Mouse (Mus musculus): ENCODE data around the gene Fkbp4. TPM values are rescaled to one million over a fixed set of nuclear protein-coding genes. Genes with fewer than 3 reads are reported as not detected.

Gene Fkbp4
- polyA plus RNA-seq, 1 experiment from 2014 or later, result 451 TPM

DNA sequence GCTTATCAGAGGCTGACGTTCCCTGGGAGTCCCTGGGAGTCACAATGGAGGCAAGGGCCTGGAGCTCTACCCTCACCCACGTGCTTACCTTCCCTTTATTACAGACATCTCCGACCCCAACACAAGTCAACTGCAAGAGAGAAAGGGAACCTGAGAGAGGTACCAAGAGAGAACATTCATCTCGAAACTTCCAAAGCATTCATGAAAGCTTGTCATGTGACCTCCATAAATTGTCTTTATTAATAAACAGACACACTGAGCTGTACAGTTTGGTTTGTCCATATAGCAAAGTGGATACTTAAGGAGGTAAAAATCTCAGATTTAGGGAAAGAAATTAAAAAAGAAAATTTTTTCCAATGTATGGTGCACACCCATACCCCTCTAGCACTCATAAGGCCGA, 22.3 kb downstream of the Fkbp4 start:
- WGBS, result 88% methylated on average over 5 of the region's 5 CpGs

DNA sequence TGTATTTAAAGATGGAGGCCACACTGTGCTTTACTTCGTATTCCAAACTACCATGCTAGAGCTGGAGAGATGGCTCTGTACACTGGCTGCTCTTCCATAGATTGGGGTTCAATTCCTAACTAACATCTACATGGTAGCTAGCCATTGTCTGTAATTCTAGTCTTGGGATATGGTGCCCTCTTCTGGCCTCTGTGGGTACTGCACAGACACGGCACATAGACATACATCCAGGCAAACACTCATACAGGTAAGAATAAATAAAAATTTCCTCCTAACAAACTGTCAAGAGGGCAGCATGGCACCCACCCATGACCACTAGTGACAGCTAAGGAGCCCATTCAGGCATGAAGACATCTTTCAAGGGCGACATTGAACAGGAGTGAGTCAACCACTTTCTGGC, 27.4 kb downstream of the Fkbp4 start:
- no peaks in the 10 kb centered on the region for H3K9me3 ChIP-seq
- no peaks in the 10 kb centered on the region for H3K4me1 ChIP-seq
- 21% methylated on average over 3 of the region's 3 CpGs for WGBS
- no peak overlapping the region for H3K4me3 ChIP-seq
- H3K9ac ChIP-seq, result no peak overlapping the region
- H3K4me2 ChIP-seq (replicated peaks), result no peak overlapping the region
- no peak overlapping the region for H3K27ac ChIP-seq
- peaks cover 87% of the 10 kb centered on the region for H3K36me3 ChIP-seq
- peak; percentile 33; the same call in 1 of the 2 replicates for ATAC-seq (ENCODE audit: low FRiP score, low read depth)
- no peaks in the 10 kb centered on the region for H3K27me3 ChIP-seq

More for the DNA sequence above, 22.3 kb downstream of the Fkbp4 start:
- Histone ChIP-seq H3K36me3 (peaks cover 50% of the 10 kb centered on the region), H3K9me3 (no peaks in the 10 kb centered on the region), H3K4me3 (no peak overlapping the region), H3K4me1 (no peaks in the 10 kb centered on the region), H3K4me2 (replicated peaks) (no peak overlapping the region), H3K9ac (no peak overlapping the region), H3K27ac (no peak overlapping the region), H3K27me3 (no peaks in the 10 kb centered on the region)
- ATAC-seq (ENCODE audit: low FRiP score, low read depth), result no peak

DNA sequence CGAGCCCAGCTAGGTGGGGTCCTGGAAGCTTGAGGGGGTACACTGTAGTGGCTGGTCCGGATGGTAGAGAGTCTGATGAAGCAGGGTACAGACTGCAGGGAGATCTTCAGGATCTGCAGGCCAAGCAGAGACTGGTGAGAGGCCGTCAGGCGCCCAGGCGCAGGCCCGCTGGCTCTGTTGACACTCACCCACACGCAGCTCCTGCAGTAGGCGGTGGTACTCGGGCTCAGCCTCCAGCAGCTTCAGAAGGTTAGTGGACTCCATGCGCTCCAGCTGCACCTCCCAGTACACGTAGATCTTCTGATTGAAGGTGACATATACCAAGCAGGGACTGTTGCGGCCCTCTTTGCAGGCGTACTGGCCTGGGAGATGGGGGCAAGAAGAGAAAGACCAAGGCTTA, 28.2 kb downstream of the Fkbp4 start:
- Histone ChIP-seq H3K4me2 (replicated peaks) (no peak overlapping the region), H3K4me1 (no peaks in the 10 kb centered on the region), H3K27ac (no peak overlapping the region), H3K4me3 (no peak overlapping the region), H3K27me3 (no peaks in the 10 kb centered on the region), H3K9me3 (no peaks in the 10 kb centered on the region), H3K9ac (no peak overlapping the region), H3K36me3 (peaks cover 84% of the 10 kb centered on the region)
- WGBS, result 98% methylated on average over 13 of the region's 13 CpGs
- no peak for ATAC-seq (ENCODE audit: low FRiP score, low read depth)

DNA sequence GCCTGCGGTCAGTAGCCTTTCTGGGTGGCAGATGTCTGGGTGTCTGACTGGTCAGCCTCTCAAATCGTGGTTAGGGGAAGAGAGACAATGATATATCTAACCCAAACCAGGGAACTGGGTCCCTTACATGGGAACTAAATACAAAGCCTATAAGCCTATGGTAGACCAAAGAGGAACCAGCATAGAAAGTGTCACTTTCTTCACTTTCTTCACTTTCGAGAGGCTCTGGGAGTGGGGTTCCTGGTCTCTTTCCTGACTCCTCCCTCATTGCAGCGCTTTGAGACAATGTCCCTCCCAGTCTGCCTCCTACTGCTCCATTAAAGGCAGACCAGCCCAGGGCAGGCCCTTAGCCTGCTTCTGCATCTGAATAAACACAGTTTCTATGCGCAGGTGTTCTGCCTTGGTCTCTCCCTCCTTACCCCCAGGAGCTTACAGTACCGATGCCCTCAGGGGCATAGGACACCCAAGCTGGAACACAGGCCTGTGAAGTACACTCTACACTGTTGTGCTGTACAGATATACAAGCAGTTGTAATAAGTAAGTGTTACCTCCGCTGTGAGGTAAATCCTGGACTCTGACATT, 29.8 kb downstream of the Fkbp4 start:
- H3K27ac ChIP-seq, result no peak overlapping the region
- no peak overlapping the region for H3K4me2 ChIP-seq (replicated peaks)
- no peaks in the 10 kb centered on the region for H3K9me3 ChIP-seq
- peaks cover 76% of the 10 kb centered on the region for H3K36me3 ChIP-seq
- H3K4me3 ChIP-seq, result no peak overlapping the region
- ATAC-seq (ENCODE audit: low FRiP score, low read depth), result no peak
- H3K9ac ChIP-seq, result no peak overlapping the region
- WGBS, result 88% methylated on average over 7 of the region's 7 CpGs
- H3K27me3 ChIP-seq, result no peaks in the 10 kb centered on the region
- H3K4me1 ChIP-seq, result 0 out of 2 replicates have a peak, but pooled peaks cover 3% of the 10 kb centered on the region

DNA sequence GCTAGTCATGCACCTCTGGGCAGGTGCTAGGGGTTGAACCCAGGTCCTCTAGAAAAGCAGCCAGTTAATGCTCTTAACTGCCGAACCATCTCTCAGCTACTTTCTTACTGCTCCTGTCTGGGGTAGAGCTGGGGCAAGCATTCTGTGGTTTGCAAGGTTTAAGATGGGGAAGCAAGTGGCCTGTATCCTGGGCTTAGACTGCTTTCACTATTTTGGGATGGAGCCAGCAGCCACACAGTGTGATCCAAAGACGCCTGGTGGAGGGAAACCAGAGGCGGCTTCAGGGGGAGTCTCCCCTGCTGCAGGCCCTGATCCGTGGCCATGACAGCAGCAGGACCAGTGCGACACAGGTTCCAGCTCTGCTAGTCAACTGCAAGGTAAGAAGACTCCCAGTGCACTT, 33.8 kb downstream of the Fkbp4 start:
- no peaks in the 10 kb centered on the region for H3K27me3 ChIP-seq
- 0 out of 2 replicates have a peak, but pooled peaks have one; percentile 10 for ATAC-seq (ENCODE audit: low FRiP score, low read depth)
- H3K4me1 ChIP-seq, result peaks cover 13% of the 10 kb centered on the region
- no peak overlapping the region for H3K4me3 ChIP-seq
- H3K9ac ChIP-seq, result peak overlapping the region; percentile 39; the same call in 1 of the 2 replicates
- no peaks in the 10 kb centered on the region for H3K9me3 ChIP-seq
- no peak overlapping the region for H3K4me2 ChIP-seq (replicated peaks)
- peaks cover 39% of the 10 kb centered on the region for H3K36me3 ChIP-seq
- 0 out of 2 replicates have a peak overlapping the region, but pooled peaks have one; percentile 52 for H3K27ac ChIP-seq
- 53% methylated on average over 5 of the region's 5 CpGs for WGBS

DNA sequence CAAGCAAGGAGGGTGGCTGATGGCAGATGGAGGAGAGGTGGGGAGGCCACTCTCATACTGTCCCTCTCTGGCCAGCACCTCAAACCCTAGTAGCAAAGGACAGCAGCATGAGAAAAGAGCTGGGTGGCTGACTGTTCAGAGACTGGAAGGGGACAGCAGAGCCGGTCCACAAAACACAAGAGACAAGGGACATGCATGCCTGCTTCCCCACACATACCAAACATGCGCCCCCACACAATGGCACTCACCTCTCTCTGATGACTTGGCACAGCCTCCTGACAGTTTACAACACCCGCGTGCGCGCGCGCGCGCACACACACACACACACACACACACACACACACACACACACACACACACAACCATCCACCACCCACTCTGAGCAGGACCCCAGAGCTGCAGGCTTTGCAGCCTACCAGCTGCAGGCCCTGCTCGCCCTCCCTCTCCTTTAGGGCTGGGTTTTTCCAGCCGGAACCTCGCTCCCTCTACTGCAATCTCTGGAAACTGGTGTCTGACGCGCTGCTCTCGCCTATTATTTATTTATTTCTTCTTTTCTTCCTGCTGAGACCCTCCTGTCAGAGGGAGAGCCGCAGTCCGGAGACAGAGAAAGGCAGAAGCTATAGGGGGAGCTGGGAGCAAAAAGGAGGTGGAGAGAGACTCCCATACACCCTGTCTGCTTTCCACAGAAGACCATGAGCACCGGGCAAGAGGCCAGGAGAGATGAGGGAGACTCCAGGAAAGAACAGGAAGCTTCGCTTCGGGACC, 38.9 kb downstream of the Fkbp4 start:
- 26% methylated on average over 13 of the region's 21 CpGs for WGBS
- H3K4me3 ChIP-seq, result peak overlapping the region; percentile 32

DNA sequence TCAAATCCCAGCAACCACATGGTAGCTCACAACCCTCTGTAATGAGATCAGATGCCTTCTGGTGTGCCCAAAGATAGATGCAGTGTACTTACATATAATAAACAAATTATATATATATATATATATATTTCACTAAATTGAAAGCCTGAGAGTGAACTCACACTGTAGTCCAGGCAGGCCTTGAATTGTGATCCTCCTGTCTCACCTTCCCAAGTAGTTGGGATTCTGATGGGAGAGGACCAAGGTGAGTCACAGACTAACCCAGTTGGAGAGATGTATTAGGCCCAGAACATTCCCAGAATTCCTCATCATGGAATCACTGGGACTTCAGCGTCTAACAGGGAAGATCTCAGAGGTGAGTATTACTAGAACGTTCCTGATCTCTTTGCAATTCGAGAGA, 39.5 kb downstream of the Fkbp4 start, which contains the start of gene Nrip2:
Nrip2 (plus strand) TSS at position 301 of the 400 bp plus-strand sequence.
- peak within 1 kb of the TSS; percentile 44; the same call in 1 of the 2 replicates for H3K27ac ChIP-seq
- no peaks in the 10 kb centered on the region for H3K36me3 ChIP-seq
- H3K4me3 ChIP-seq, result peak within 1 kb of the TSS; percentile 32
- ATAC-seq (ENCODE audit: low FRiP score, low read depth), result no peak
- 79% methylated on average over 3 of the region's 3 CpGs for WGBS
- H3K9me3 ChIP-seq, result no peaks in the 10 kb centered on the region
- no peaks in the 10 kb centered on the region for H3K27me3 ChIP-seq
- peak within 1 kb of the TSS; percentile 58 for H3K4me2 ChIP-seq (replicated peaks)
- H3K4me1 ChIP-seq, result peaks cover 15% of the 10 kb centered on the region
- H3K9ac ChIP-seq, result peak within 1 kb of the TSS; percentile 55

More for the DNA sequence above, 38.9 kb downstream of the Fkbp4 start:
- Histone ChIP-seq H3K9me3 (no peaks in the 10 kb centered on the region), H3K27me3 (no peaks in the 10 kb centered on the region), H3K36me3 (no peaks in the 10 kb centered on the region), H3K4me2 (replicated peaks) (peak overlapping the region; percentile 58), H3K27ac (peak overlapping the region; percentile 44; the same call in 1 of the 2 replicates), H3K4me1 (peaks cover 17% of the 10 kb centered on the region), H3K9ac (peak overlapping the region; percentile 55)
- ATAC-seq (ENCODE audit: low FRiP score, low read depth), result peak; percentile 86

DNA sequence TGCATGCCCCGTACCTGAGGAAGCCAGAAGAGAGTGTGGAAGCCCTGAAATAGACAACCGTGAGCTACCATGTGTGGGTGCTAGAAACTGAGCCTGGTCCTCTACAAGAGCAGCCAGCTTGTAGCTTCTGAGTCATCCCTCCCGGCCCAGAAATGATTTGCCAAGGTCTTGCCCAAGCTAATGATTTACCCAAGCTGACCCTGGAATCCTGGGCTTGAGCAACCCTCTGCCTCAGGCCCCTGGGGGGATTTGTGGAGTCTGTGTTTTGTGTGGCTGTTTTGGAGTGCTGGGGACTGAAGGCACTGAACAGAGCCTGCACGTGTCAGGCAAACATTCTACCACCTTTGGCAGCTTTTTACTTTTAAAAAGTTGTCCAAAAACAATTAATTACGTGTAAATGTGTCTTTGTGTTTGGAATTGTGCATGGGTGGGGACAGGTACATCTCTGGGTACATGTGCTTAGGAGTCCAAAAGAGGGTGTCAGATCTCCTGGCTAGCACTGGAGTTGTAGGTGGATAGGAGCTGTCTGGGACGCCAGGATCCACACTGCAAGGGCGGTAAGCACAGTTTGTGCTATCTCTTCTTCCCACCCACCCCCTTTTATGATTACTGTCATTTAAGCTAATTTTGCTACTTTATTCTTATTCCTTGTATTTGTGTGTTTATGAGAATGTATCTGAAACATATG, 40.8 kb downstream of the Fkbp4 start:
- Histone ChIP-seq H3K4me3 (no peak overlapping the region), H3K27ac (no peak overlapping the region), H3K9me3 (no peaks in the 10 kb centered on the region), H3K4me1 (peaks cover 15% of the 10 kb centered on the region), H3K27me3 (no peaks in the 10 kb centered on the region), H3K4me2 (replicated peaks) (no peak overlapping the region), H3K9ac (no peak overlapping the region), H3K36me3 (no peaks in the 10 kb centered on the region)
- ATAC-seq (ENCODE audit: low FRiP score, low read depth), result no peak
- 80% methylated on average over 7 of the region's 7 CpGs for WGBS

DNA sequence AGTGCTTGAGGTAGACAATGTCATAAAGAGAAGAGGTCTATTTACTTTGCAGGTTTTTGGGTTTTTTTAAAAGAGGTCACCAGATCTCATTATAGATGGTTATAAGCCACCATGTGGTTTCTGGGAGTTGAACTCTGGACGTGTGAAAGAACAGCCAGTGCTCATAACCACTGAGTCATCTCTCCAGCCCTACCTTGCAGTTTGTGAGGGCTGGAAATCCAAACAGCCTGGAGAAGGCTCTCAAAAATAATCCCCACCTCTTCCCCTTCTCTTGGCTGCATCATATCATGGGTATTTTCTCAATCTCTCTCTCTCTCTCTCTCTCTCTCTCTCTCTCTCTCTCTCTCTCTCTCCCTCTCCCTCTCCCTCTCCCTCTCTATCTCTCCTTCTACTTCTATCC, 47.8 kb downstream of the Fkbp4 start:
- no peaks in the 10 kb centered on the region for H3K27me3 ChIP-seq
- ATAC-seq (ENCODE audit: low FRiP score, low read depth), result no peak
- H3K27ac ChIP-seq, result no peak overlapping the region
- H3K9me3 ChIP-seq, result no peaks in the 10 kb centered on the region
- H3K4me3 ChIP-seq, result no peak overlapping the region
- no peaks in the 10 kb centered on the region for H3K36me3 ChIP-seq
- no peak overlapping the region for H3K9ac ChIP-seq
- no peak overlapping the region for H3K4me2 ChIP-seq (replicated peaks)
- 25% methylated on average over 1 of the region's 1 CpGs for WGBS
- no peaks in the 10 kb centered on the region for H3K4me1 ChIP-seq

DNA sequence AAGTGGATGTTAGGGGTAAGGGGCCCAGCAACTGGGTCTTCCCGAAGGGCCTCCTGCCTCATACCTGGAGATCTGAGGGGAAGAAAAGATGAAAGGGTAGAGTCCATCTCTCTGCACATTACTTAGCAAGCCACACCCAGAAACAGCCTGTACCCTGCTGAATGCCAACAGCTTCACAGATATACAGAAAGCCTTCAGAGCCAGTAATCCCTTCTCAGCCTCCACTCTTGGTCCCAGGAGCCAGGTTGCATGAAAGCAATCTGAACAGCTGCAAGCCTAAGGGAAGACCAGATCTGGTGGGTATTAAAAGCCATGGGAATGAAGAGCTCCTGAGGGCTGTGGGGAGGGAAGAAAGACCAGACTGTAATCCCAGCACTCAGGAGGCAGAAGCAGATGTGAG, 49.3 kb downstream of the Fkbp4 start:
- 0 out of 2 replicates have a peak, but pooled peaks have one; percentile 21 for ATAC-seq (ENCODE audit: low FRiP score, low read depth)
- H3K36me3 ChIP-seq, result no peaks in the 10 kb centered on the region
- no peak overlapping the region for H3K4me3 ChIP-seq
- H3K27ac ChIP-seq, result no peak overlapping the region
- no peak overlapping the region for H3K9ac ChIP-seq
- H3K4me1 ChIP-seq, result no peaks in the 10 kb centered on the region
- WGBS, result 88% methylated on average over 1 of the region's 1 CpGs
- H3K4me2 ChIP-seq (replicated peaks), result no peak overlapping the region
- H3K27me3 ChIP-seq, result no peaks in the 10 kb centered on the region
- no peaks in the 10 kb centered on the region for H3K9me3 ChIP-seq

DNA sequence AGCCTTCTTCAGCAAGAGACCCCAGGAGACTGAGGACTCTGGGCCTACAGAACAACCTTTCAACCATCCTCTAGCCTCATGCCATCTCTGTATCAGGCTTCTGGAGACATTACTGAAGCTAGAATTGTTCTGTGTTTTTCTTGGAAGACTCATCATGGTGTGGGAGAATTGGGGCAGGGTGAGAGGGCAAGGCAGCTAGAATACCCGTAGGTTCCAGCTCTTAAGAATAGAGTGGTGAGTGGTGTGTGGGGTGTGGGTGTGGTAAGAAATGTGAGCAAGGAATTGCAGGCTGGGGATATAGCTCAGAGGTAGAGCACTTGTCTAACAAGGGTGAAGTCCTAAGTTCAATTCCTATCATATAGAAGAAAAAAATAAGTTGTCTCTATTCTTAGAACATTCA, 53.5 kb downstream of the Fkbp4 start:
- Histone ChIP-seq H3K9me3 (no peaks in the 10 kb centered on the region), H3K27ac (no peak overlapping the region), H3K4me1 (no peaks in the 10 kb centered on the region), H3K4me2 (replicated peaks) (no peak overlapping the region), H3K4me3 (no peak overlapping the region), H3K36me3 (no peaks in the 10 kb centered on the region), H3K9ac (no peak overlapping the region), H3K27me3 (no peaks in the 10 kb centered on the region)
- WGBS, result 70% methylated on average over 1 of the region's 1 CpGs
- no peak for ATAC-seq (ENCODE audit: low FRiP score, low read depth)

DNA sequence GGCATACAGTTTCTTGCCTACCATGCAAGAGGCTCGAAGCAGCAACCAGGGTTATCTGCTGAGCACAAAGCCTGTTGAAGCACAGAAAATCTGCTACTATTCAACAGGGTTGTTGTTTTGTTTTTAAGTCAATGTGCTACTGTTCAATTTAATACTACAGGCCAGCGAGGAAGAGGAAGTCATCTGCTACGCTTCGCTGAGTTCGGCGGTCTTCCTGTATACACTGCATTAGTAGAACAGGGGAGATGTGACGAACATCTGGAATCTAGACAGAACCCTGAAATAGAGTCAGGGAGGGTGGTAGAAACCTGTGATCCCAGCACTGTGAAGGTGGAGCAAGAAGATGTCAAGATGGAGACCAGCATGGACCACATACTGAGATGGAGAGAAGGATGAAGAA, 54.7 kb downstream of the Fkbp4 start:
- WGBS, result 84% methylated on average over 7 of the region's 7 CpGs
- Histone ChIP-seq H3K4me2 (replicated peaks) (no peak overlapping the region), H3K9ac (no peak overlapping the region; the same call in 1 of the 2 replicates), H3K4me1 (no peaks in the 10 kb centered on the region), H3K9me3 (no peaks in the 10 kb centered on the region), H3K4me3 (no peak overlapping the region), H3K27ac (no peak overlapping the region), H3K27me3 (no peaks in the 10 kb centered on the region), H3K36me3 (no peaks in the 10 kb centered on the region)
- no peak for ATAC-seq (ENCODE audit: low FRiP score, low read depth)
